Mouse (Mus musculus) MEL (cell line): ENCODE data around the gene Tdrd12.

Experiments used
- CTCF ChIP-seq, 3 experiments: IDR thresholded peaks in 2 of 3; conservative IDR thresholded peaks in 1 of 3; 2 replicates each; pipeline ENCODE4 v1.5.1; 2011 to 2012; ENCODE audit warnings: low read length in 3 of 3, low read depth in 2 of 3, mild to moderate bottlenecking in 2 of 3, improper control_type of control experiment in 1 of 3, inconsistent platforms in 1 of 3, mixed read lengths in 1 of 3, moderate library complexity in 1 of 3; ENCODE audit not compliant: control insufficient read depth in 1 of 3, insufficient read depth in 1 of 3, poor library complexity in 1 of 3, severe bottlenecking in 1 of 3
- EP300 ChIP-seq, 2 experiments: IDR thresholded peaks; 2 replicates each; pipeline ENCODE4 v1.6.1; 2011; ENCODE audit warnings: improper control_type of control experiment in 2 of 2, low read length in 2 of 2, low read depth in 1 of 2, mild to moderate bottlenecking in 1 of 2
- KAT2A ChIP-seq: conservative IDR thresholded peaks from 2 replicates; pipeline ENCODE4 v1.6.1; 2012; ENCODE audit warnings: low read depth, low read length, improper control_type of control experiment, inconsistent platforms
- POLR2A ChIP-seq, 2 experiments: IDR thresholded peaks; 2 replicates each; pipeline ENCODE4 v1.6.1; 2011 to 2012; ENCODE audit warnings: low read length in 2 of 2, mild to moderate bottlenecking in 2 of 2, control low read depth in 1 of 2, improper control_type of control experiment in 1 of 2, low read depth in 1 of 2, moderate library complexity in 1 of 2; ENCODE audit not compliant: control insufficient read depth in 1 of 2, insufficient read depth in 1 of 2, poor library complexity in 1 of 2
- POLR2AphosphoS5 ChIP-seq: IDR thresholded peaks from 2 replicates; pipeline ENCODE4 v1.6.1; 2012; ENCODE audit warnings: low read depth, borderline replicate concordance, mild to moderate bottlenecking, inconsistent platforms, low read length, moderate library complexity, mixed read lengths
- UBTF ChIP-seq: IDR thresholded peaks from 2 replicates; pipeline ENCODE4 v1.6.1; 2012; ENCODE audit warnings: low read depth, mild to moderate bottlenecking, inconsistent platforms, low read length, improper control_type of control experiment, moderate library complexity, borderline replicate concordance; ENCODE audit not compliant: insufficient read depth
- USF1 ChIP-seq: IDR thresholded peaks from 2 replicates; pipeline ENCODE4 v1.6.1; 2014; ENCODE audit warnings: low read depth, mild to moderate bottlenecking, inconsistent platforms, low read length, improper control_type of control experiment, moderate library complexity
- USF2 ChIP-seq, 2 experiments: IDR thresholded peaks; 2 replicates each; pipeline ENCODE4 v1.6.1; 2011 to 2012; ENCODE audit warnings: improper control_type of control experiment in 2 of 2, low read length in 2 of 2, borderline replicate concordance in 1 of 2, inconsistent platforms in 1 of 2, low read depth in 1 of 2, mild to moderate bottlenecking in 1 of 2; ENCODE audit not compliant: insufficient read depth in 1 of 2
- ZKSCAN1 ChIP-seq: IDR thresholded peaks from 2 replicates; pipeline ENCODE4 v1.6.1; 2012; ENCODE audit warnings: low read depth, mild to moderate bottlenecking, inconsistent platforms, low read length, improper control_type of control experiment, moderate library complexity

- TF ChIP-seq KAT2A (no peak), UBTF (no peak), POLR2A (IDR thresholded peaks at IDR 0.05; ENCODE audit: control insufficient read depth in 1 of 2, insufficient read depth in 1 of 2, low read depth in 1 of 2, low read length in 2 of 2, poor library complexity in 1 of 2) (no peak), CTCF (IDR thresholded peaks at IDR 0.05 in 2 of 3, conservative IDR thresholded peaks at IDR 0.05 in 1 of 3; ENCODE audit: control insufficient read depth in 1 of 3, insufficient read depth in 1 of 3, low read depth in 2 of 3, low read length in 3 of 3, poor library complexity in 1 of 3, severe bottlenecking in 1 of 3) (no peak), POLR2AphosphoS5 (no peak), USF1 (no peak), USF2 (IDR thresholded peaks at IDR 0.05; ENCODE audit: borderline replicate concordance in 1 of 2, insufficient read depth in 1 of 2, low read depth in 1 of 2, low read length in 2 of 2) (no peak), ZKSCAN1 (no peak), EP300 (IDR thresholded peaks at IDR 0.05; ENCODE audit: low read depth in 1 of 2, low read length in 2 of 2) (peak; percentile 88 to 93)
Observed at GRCm38 (mm10) chr7:35557577-35557976, 20.0 kb upstream of the Tdrd12 start.
